Mouse (Mus musculus) lung, embryonic 14.5 days (tissue): ENCODE measurements at regions not wholly inside any gene's neighbourhood (a gene's known extent, or its start where the extent isn't known, plus 50 kb on each side); places are given as distances from the start of the nearest gene placed in this dataset.

Source experiments
- ATAC-seq: fragments of 200-750 bp; cut with Nextera tagmentation; 2 replicates; pipeline ENCODE4 v1.8.0; 2017; ENCODE audit warnings: mild to moderate bottlenecking, moderate TSS enrichment, moderate library complexity; ENCODE audit not compliant: insufficient read depth
- DNase-seq: peaks from one replicate; pipeline ENCODE4 v3.0.0-alpha.2; 2015
- H3K27ac ChIP-seq: fragments of 300-500 bp; sonication (generic); 2 replicates; pipeline ENCODE4 v1.5.1; 2014; ENCODE audit warnings: low read depth, mild to moderate bottlenecking, moderate library complexity
- H3K27me3 ChIP-seq: fragments of 300-500 bp; sonication (generic); 2 replicates; pipeline ENCODE4 v1.6.1; 2014; ENCODE audit warnings: low read length, control low read depth; ENCODE audit not compliant: insufficient read depth
- H3K36me3 ChIP-seq: fragments of 300-500 bp; sonication (generic); 2 replicates; pipeline ENCODE4 v1.6.1; 2014; ENCODE audit warnings: control low read depth; ENCODE audit not compliant: insufficient read depth
- H3K4me1 ChIP-seq: fragments of 300-500 bp; sonication (generic); 2 replicates; pipeline ENCODE4 v1.6.1; 2014; ENCODE audit warnings: antibody characterized with exemption, control low read depth; ENCODE audit not compliant: insufficient read depth
- H3K4me2 ChIP-seq: fragments of 300-500 bp; sonication (generic); 2 replicates; pipeline ENCODE4 v1.6.1; 2014; ENCODE audit warnings: mild to moderate bottlenecking
- H3K4me3 ChIP-seq: fragments of 300-500 bp; sonication (generic); 2 replicates; pipeline ENCODE4 v1.5.1; 2014; ENCODE audit warnings: low read depth, low read length
- H3K9ac ChIP-seq: fragments of 300-500 bp; sonication (generic); 2 replicates; pipeline ENCODE4 v1.6.1; 2014
- H3K9me3 ChIP-seq: fragments of 300-500 bp; sonication (generic); 2 replicates; pipeline ENCODE4 v1.6.1; 2016; ENCODE audit warnings: low read depth, low read length, control low read depth
- CTCF ChIP-seq: IDR thresholded peaks from 2 replicates; pipeline ENCODE4 v1.5.1; 2016; ENCODE audit warnings: antibody characterized with exemption, low read depth
- WGBS: fragments of 180-500 bp; shearing (Covaris S2); extraction: QIAGEN DNeasy Blood & Tissue Kit; methylation state at CpG from one replicate; pipeline ENCODE4 v1.1.7; 2014; 5-methylcytosine and 5-hydroxymethylcytosine counted together

GRCm38 (mm10) chr15:56043282-56043681 is 1434.1 kb downstream of the Slc22a22 start:
- Histone ChIP-seq H3K36me3 (no peaks in the 10 kb centered on the region), H3K4me2 (no peak overlapping the region), H3K4me3 (no peak overlapping the region), H3K27ac (no peak overlapping the region), H3K9me3 (no peaks in the 10 kb centered on the region), H3K4me1 (no peaks in the 10 kb centered on the region), H3K27me3 (no peaks in the 10 kb centered on the region), H3K9ac (no peak overlapping the region)
- 72% methylated on average over 4 of the region's 4 CpGs for WGBS
- ATAC-seq (no peak), DNase-seq (no peak)
- TF ChIP-seq CTCF: no peak

GRCm38 (mm10) chr15:56042449-56042848 is 1435.0 kb downstream of the Slc22a22 start:
- Histone ChIP-seq H3K4me2 (no peak overlapping the region), H3K27me3 (no peaks in the 10 kb centered on the region), H3K36me3 (no peaks in the 10 kb centered on the region), H3K27ac (no peak overlapping the region), H3K4me3 (no peak overlapping the region), H3K9ac (no peak overlapping the region), H3K4me1 (no peaks in the 10 kb centered on the region), H3K9me3 (peaks cover 4% of the 10 kb centered on the region; the same call in 1 of the 2 replicates)
- TF ChIP-seq CTCF: no peak
- ATAC-seq (no peak), DNase-seq (no peak)

- no peak for ATAC-seq
- H3K27ac ChIP-seq: no peak overlapping the region
- WGBS: 73% methylated on average over 2 of the region's 2 CpGs
- TF ChIP-seq CTCF: no peak
- DNase-seq: no peak
- H3K4me1 ChIP-seq: no peaks in the 10 kb centered on the region
- H3K9me3 ChIP-seq: 0 out of 2 replicates have a peak, but pooled peaks cover 3% of the 10 kb centered on the region
- no peak overlapping the region for H3K4me3 ChIP-seq
- no peaks in the 10 kb centered on the region for H3K36me3 ChIP-seq
- H3K4me2 ChIP-seq: no peak overlapping the region
- no peaks in the 10 kb centered on the region for H3K27me3 ChIP-seq
- H3K9ac ChIP-seq: no peak overlapping the region
Observed at GRCm38 (mm10) chr15:56030007-56030406, 1447.4 kb downstream of the Slc22a22 start.

- Histone ChIP-seq H3K36me3 (no peaks in the 10 kb centered on the region), H3K4me3 (no peak overlapping the region), H3K4me1 (no peaks in the 10 kb centered on the region), H3K9me3 (no peaks in the 10 kb centered on the region), H3K4me2 (no peak overlapping the region), H3K27ac (no peak overlapping the region), H3K27me3 (no peaks in the 10 kb centered on the region), H3K9ac (no peak overlapping the region)
- ATAC-seq (no peak), DNase-seq (no peak)
- WGBS: 12% methylated on average over 5 of the region's 5 CpGs
- no peak for TF ChIP-seq CTCF
Observed at GRCm38 (mm10) chr15:56027197-56027818, 1450.1 kb downstream of the Slc22a22 start.

GRCm38 (mm10) chr15:56024705-56025104 is 1452.7 kb downstream of the Slc22a22 start:
- no peak overlapping the region for H3K4me2 ChIP-seq
- H3K4me1 ChIP-seq: no peaks in the 10 kb centered on the region
- H3K36me3 ChIP-seq: no peaks in the 10 kb centered on the region
- ATAC-seq: no peak
- no peaks in the 10 kb centered on the region for H3K9me3 ChIP-seq
- H3K4me3 ChIP-seq: no peak overlapping the region
- no peaks in the 10 kb centered on the region for H3K27me3 ChIP-seq
- WGBS: 78% methylated on average over 1 of the region's 1 CpGs
- DNase-seq: no peak
- no peak overlapping the region for H3K9ac ChIP-seq
- no peak overlapping the region for H3K27ac ChIP-seq
- no peak for TF ChIP-seq CTCF

GRCm38 (mm10) chr15:56023862-56024484 is 1453.5 kb downstream of the Slc22a22 start:
- H3K9me3 ChIP-seq: no peaks in the 10 kb centered on the region
- 69% methylated on average over 5 of the region's 5 CpGs for WGBS
- no peak; the same call in 1 of the 2 replicates for ATAC-seq
- H3K4me1 ChIP-seq: no peaks in the 10 kb centered on the region
- no peaks in the 10 kb centered on the region for H3K36me3 ChIP-seq
- no peaks in the 10 kb centered on the region for H3K27me3 ChIP-seq
- no peak overlapping the region for H3K27ac ChIP-seq
- H3K9ac ChIP-seq: no peak overlapping the region
- H3K4me3 ChIP-seq: no peak overlapping the region
- no peak overlapping the region for H3K4me2 ChIP-seq
- no peak for TF ChIP-seq CTCF
- DNase-seq: no peak

- Histone ChIP-seq H3K27ac (no peak overlapping the region), H3K4me2 (no peak overlapping the region), H3K9me3 (no peaks in the 10 kb centered on the region), H3K4me3 (no peak overlapping the region), H3K9ac (no peak overlapping the region), H3K4me1 (no peaks in the 10 kb centered on the region), H3K36me3 (no peaks in the 10 kb centered on the region), H3K27me3 (no peaks in the 10 kb centered on the region)
- 81% methylated on average over 4 of the region's 4 CpGs for WGBS
- ATAC-seq (no peak), DNase-seq (no peak)
- TF ChIP-seq CTCF: no peak
Observed at GRCm38 (mm10) chr15:56022315-56022714, 1455.1 kb downstream of the Slc22a22 start.

- H3K4me3 ChIP-seq: no peak overlapping the region
- H3K27ac ChIP-seq: no peak overlapping the region
- H3K4me1 ChIP-seq: no peaks in the 10 kb centered on the region
- H3K9ac ChIP-seq: no peak overlapping the region
- ATAC-seq (no peak), DNase-seq (no peak)
- H3K4me2 ChIP-seq: no peak overlapping the region
- H3K27me3 ChIP-seq: no peaks in the 10 kb centered on the region
- WGBS: 34% methylated on average over 1 of the region's 1 CpGs
- no peaks in the 10 kb centered on the region for H3K36me3 ChIP-seq
- TF ChIP-seq CTCF: no peak
- H3K9me3 ChIP-seq: no peaks in the 10 kb centered on the region
Observed at GRCm38 (mm10) chr15:56018141-56018540, 1459.3 kb downstream of the Slc22a22 start.
